Mouse (Mus musculus) heart, adult 2 months (tissue): ENCODE measurements around the gene Cpsf3. TPM values are rescaled to one million over a fixed set of nuclear protein-coding genes. Genes with fewer than 3 reads are reported as not detected.

ENCODE experiments used
- DNase-seq, 2 experiments: peaks; one replicate each; pipeline ENCODE4 v3.0.0; 2021
- H3K27ac ChIP-seq: fragments of 200-600 bp; 2 replicates; pipeline ENCODE4 v1.8.1; 2022
- H3K27me3 ChIP-seq: fragments of 200-500 bp; 2 replicates; pipeline ENCODE4 v1.6.1; 2012; ENCODE audit warnings: mild to moderate bottlenecking, low read length, inconsistent platforms, mixed read lengths; ENCODE audit not compliant: control insufficient read depth, insufficient read depth
- H3K36me3 ChIP-seq: fragments of 200-500 bp; 2 replicates; pipeline ENCODE4 v1.6.1; 2012; ENCODE audit warnings: low read length, inconsistent platforms; ENCODE audit not compliant: control insufficient read depth, insufficient read depth
- H3K4me1 ChIP-seq: fragments of 200-500 bp; 2 replicates; pipeline ENCODE4 v1.6.1; 2011; ENCODE audit warnings: low read length; ENCODE audit not compliant: control insufficient read depth, insufficient read depth
- H3K4me3 ChIP-seq: fragments of 200-600 bp; 2 replicates; pipeline ENCODE4 v1.8.1; 2022
- H3K79me2 ChIP-seq: fragments of 200-500 bp; replicated peaks from 2 replicates; pipeline ENCODE4 v1.6.1; 2012; ENCODE audit warnings: mild to moderate bottlenecking, inconsistent platforms, low read length, moderate library complexity, mixed read lengths; ENCODE audit not compliant: control insufficient read depth, insufficient read depth
- H3K9ac ChIP-seq: fragments of 200-500 bp; 2 replicates; pipeline ENCODE4 v1.6.1; 2012; ENCODE audit warnings: low read depth, mild to moderate bottlenecking, control low read depth, inconsistent platforms, low read length, mixed read lengths
- CTCF ChIP-seq: fragments of 200-600 bp; IDR thresholded peaks from 2 replicates; pipeline ENCODE4 v1.8.1; 2022; ENCODE audit warnings: antibody characterized with exemption, mild to moderate bottlenecking, moderate library complexity
- EP300 ChIP-seq: fragments of 200-500 bp; IDR thresholded peaks from 2 replicates; pipeline ENCODE4 v1.6.1; 2011; ENCODE audit warnings: low read depth, low read length, control low read depth; ENCODE audit not compliant: insufficient read depth
- POLR2A ChIP-seq: fragments of 200-500 bp; IDR thresholded peaks from 2 replicates; pipeline ENCODE4 v1.6.1; 2011; ENCODE audit warnings: mild to moderate bottlenecking, low read depth, low read length, control low read depth; ENCODE audit not compliant: insufficient read depth
- WGBS: fragments of 180-500 bp; shearing (Covaris S2); methylation state at CpG from one replicate; pipeline ENCODE4 v1.1.7; 2018; 5-methylcytosine and 5-hydroxymethylcytosine counted together
- intact Hi-C: fragments of 180-260 bp; cut with DNase I; formaldehyde crosslinking; loops from one replicate; pipeline ENCODE4 v1.15.1; 2025
- polyA plus RNA-seq: library from polyadenylated mRNA; depleted of rRNA; stranded (reverse); fragments of >200 nt; gene quantifications from 2 replicates; pipeline ENCODE4 v1.2.3, GENCODE M21; 2012
- total RNA-seq, 2 experiments: library from RNA; stranded (reverse); gene quantifications; 2 replicates each; pipeline ENCODE4 v1.2.3; 2021

The Cpsf3 gene
- total and polyA plus RNA-seq, 3 experiments = 19.3 to 39.0 (median 32.5) TPM

GRCm38 (mm10) chr12:21261521-21261920 is 23.7 kb upstream of the Cpsf3 start:
- Histone ChIP-seq H3K4me3 (no peak overlapping the region), H3K9ac (no peak overlapping the region), H3K27me3 (no peaks in the 10 kb centered on the region), H3K4me1 (peaks cover 15% of the 10 kb centered on the region), H3K27ac (no peak overlapping the region), H3K36me3 (peaks cover 7% of the 10 kb centered on the region), H3K79me2 (no peaks in the 10 kb centered on the region)
- intact Hi-C loops = loop anchor here (5.0 kb wide), 1 partner anchor 104 kb away; no protein-coding TSS in a partner anchor
- DNase-seq = no peak
- 56% methylated on average over 4 of the region's 4 CpGs for WGBS
- TF ChIP-seq CTCF (no peak), EP300 (no peak), POLR2A (no peak)

GRCm38 (mm10) chr12:21263256-21263655 is 21.9 kb upstream of the Cpsf3 start:
- H3K9ac ChIP-seq = no peak overlapping the region
- TF ChIP-seq CTCF = no peak
- 97% methylated on average over 5 of the region's 5 CpGs for WGBS
- H3K4me1 ChIP-seq = peaks cover 15% of the 10 kb centered on the region
- intact Hi-C loops = loop anchor here (5.0 kb wide), 1 partner anchor 106 kb away; no protein-coding TSS in a partner anchor
- H3K27me3 ChIP-seq = no peaks in the 10 kb centered on the region
- no peak for DNase-seq
- H3K36me3 ChIP-seq = peaks cover 7% of the 10 kb centered on the region
- no peaks in the 10 kb centered on the region for H3K79me2 ChIP-seq
- H3K4me3 ChIP-seq = no peak overlapping the region
- peak overlapping the region; percentile 94 for H3K27ac ChIP-seq

- intact Hi-C loops = loop anchor here (1.0 to 5.0 kb wide), 4 partner anchors 22 to 153 kb away; partner anchors contain the start of gene Itgb1bp1
- DNase-seq = peak; percentile 70 to 82
- 27% methylated on average over 5 of the region's 5 CpGs for WGBS
- peaks cover 15% of the 10 kb centered on the region for H3K4me1 ChIP-seq
- H3K9ac ChIP-seq = peak overlapping the region; percentile 18; the same call in 1 of the 2 replicates
- no peaks in the 10 kb centered on the region for H3K79me2 ChIP-seq
- peaks cover 7% of the 10 kb centered on the region for H3K36me3 ChIP-seq
- TF ChIP-seq EP300 = peak; percentile 99
- no peak for TF ChIP-seq CTCF
- TF ChIP-seq POLR2A = peak; percentile 76
- no peak overlapping the region for H3K4me3 ChIP-seq
- H3K27me3 ChIP-seq = no peaks in the 10 kb centered on the region
- peak overlapping the region; percentile 94 for H3K27ac ChIP-seq
Observed at GRCm38 (mm10) chr12:21264241-21264640, 20.9 kb upstream of the Cpsf3 start.

GRCm38 (mm10) chr12:21264970-21265369 is 20.2 kb upstream of the Cpsf3 start:
- no peak for DNase-seq
- Histone ChIP-seq H3K79me2 (no peaks in the 10 kb centered on the region), H3K4me3 (no peak overlapping the region), H3K27me3 (no peaks in the 10 kb centered on the region), H3K36me3 (peaks cover 7% of the 10 kb centered on the region), H3K9ac (peak overlapping the region; percentile 18; the same call in 1 of the 2 replicates), H3K4me1 (peaks cover 15% of the 10 kb centered on the region), H3K27ac (peak overlapping the region; percentile 94)
- intact Hi-C loops = loop anchor here (1.0 to 5.0 kb wide), 5 partner anchors 21 to 188 kb away; partner anchors contain the start of gene Itgb1bp1
- 90% methylated on average over 3 of the region's 3 CpGs for WGBS
- TF ChIP-seq EP300 (no peak), CTCF (no peak), POLR2A (no peak)

- Histone ChIP-seq H3K9ac (no peak overlapping the region), H3K4me1 (peaks cover 15% of the 10 kb centered on the region), H3K4me3 (no peak overlapping the region), H3K27me3 (no peaks in the 10 kb centered on the region), H3K27ac (peak overlapping the region; percentile 94), H3K79me2 (no peaks in the 10 kb centered on the region), H3K36me3 (peaks cover 7% of the 10 kb centered on the region)
- WGBS = 73% methylated on average over 4 of the region's 4 CpGs
- DNase-seq = no peak
- TF ChIP-seq CTCF (no peak), EP300 (no peak), POLR2A (no peak)
- intact Hi-C loops = loop anchor here (2.0 to 5.0 kb wide), 3 partner anchors 39 to 188 kb away; no protein-coding TSS in a partner anchor
Observed at GRCm38 (mm10) chr12:21265501-21265900, 19.7 kb upstream of the Cpsf3 start.

- no peaks in the 10 kb centered on the region for H3K79me2 ChIP-seq
- 66% methylated on average over 14 of the region's 14 CpGs for WGBS
- H3K36me3 ChIP-seq = peaks cover 7% of the 10 kb centered on the region
- H3K27me3 ChIP-seq = no peaks in the 10 kb centered on the region
- H3K4me1 ChIP-seq = peaks cover 15% of the 10 kb centered on the region
- intact Hi-C loops = loop anchor here (2.0 to 5.0 kb wide), 3 partner anchors 39 to 189 kb away; no protein-coding TSS in a partner anchor
- H3K4me3 ChIP-seq = no peak overlapping the region
- DNase-seq = peak; percentile 65 to 71
- TF ChIP-seq CTCF = peak; percentile 83
- TF ChIP-seq POLR2A = no peak
- TF ChIP-seq EP300 = 0 out of 2 replicates have a peak, but pooled peaks have one; percentile 27
- peak overlapping the region; percentile 94; the same call in 1 of the 2 replicates for H3K27ac ChIP-seq
- no peak overlapping the region for H3K9ac ChIP-seq
Observed at GRCm38 (mm10) chr12:21265946-21266783, 19.0 kb upstream of the Cpsf3 start.
